Mouse (Mus musculus) liver, embryonic 12.5 days (tissue): ENCODE data around the gene Nr2c2ap. TPM values are rescaled to one million over a fixed set of nuclear protein-coding genes. Genes with fewer than 3 reads are reported as not detected.

Experiments
- ATAC-seq: fragments of 200-750 bp; cut with Nextera tagmentation; 2 replicates; pipeline ENCODE4 v1.8.0; 2017; ENCODE audit warnings: moderate number of reproducible peaks, mild to moderate bottlenecking, moderate library complexity
- H3K27ac ChIP-seq: fragments of 300-500 bp; sonication (generic); 2 replicates; pipeline ENCODE4 v1.5.1; 2016; ENCODE audit warnings: mild to moderate bottlenecking
- H3K27me3 ChIP-seq: fragments of 300-500 bp; sonication (generic); replicated peaks from 2 replicates; pipeline ENCODE4 v1.6.1; 2016; ENCODE audit warnings: mild to moderate bottlenecking, moderate library complexity
- H3K36me3 ChIP-seq: fragments of 300-500 bp; sonication (generic); 2 replicates; pipeline ENCODE4 v1.6.1; 2016; ENCODE audit warnings: mild to moderate bottlenecking, moderate library complexity
- H3K4me1 ChIP-seq: fragments of 300-500 bp; sonication (generic); 2 replicates; pipeline ENCODE4 v1.6.1; 2016
- H3K4me2 ChIP-seq: fragments of 300-500 bp; sonication (generic); 2 replicates; pipeline ENCODE4 v1.6.1; 2016; ENCODE audit warnings: mild to moderate bottlenecking, moderate library complexity
- H3K4me3 ChIP-seq: fragments of 300-500 bp; sonication (generic); 2 replicates; pipeline ENCODE4 v1.5.1; 2016; ENCODE audit warnings: mild to moderate bottlenecking, moderate library complexity
- H3K9ac ChIP-seq: fragments of 300-500 bp; sonication (generic); 2 replicates; pipeline ENCODE4 v1.6.1; 2016; ENCODE audit warnings: mild to moderate bottlenecking, moderate library complexity
- H3K9me3 ChIP-seq: fragments of 300-500 bp; sonication (generic); replicated peaks from 2 replicates; pipeline ENCODE4 v1.6.1; 2016; ENCODE audit warnings: mild to moderate bottlenecking, moderate library complexity
- WGBS: fragments of 180-500 bp; shearing (Covaris S2); methylation state at CpG from one replicate; pipeline ENCODE4 v1.1.7; 2016; ENCODE audit not compliant: insufficient replicate concordance; 5-methylcytosine and 5-hydroxymethylcytosine counted together
- polyA plus RNA-seq: library from polyadenylated mRNA; unstranded; fragments of >200 nt; fragmentation: Nextera tagmentation; extraction: Ambion mirVana; gene quantifications from 2 replicates; pipeline ENCODE4 v1.2.1, GENCODE M21; 2016

Nr2c2ap gene
- polyA plus RNA-seq, 1 experiment from 2014 or later: 33.0 TPM

DNA sequence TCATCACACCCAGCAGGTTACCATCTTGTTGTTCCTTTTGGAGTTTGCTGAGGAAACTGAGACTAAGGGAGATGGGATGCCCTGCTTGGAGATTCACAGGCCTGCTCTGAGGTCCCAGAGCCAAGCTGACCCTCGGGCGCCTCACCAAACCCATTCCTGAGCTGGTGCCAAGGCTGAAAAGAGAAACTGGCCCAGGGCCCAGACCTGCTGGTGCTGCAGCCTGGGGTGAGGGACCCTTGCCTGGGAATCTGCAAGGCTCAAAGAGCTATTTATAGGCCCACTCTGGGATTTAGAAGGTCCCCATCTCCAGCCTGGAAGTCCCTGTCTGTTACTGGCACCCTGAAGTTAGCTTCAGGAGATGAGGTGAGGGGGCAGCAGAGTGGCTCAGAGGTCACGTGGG lies 2.7 kb upstream of the Nr2c2ap start:
- peaks cover 13% of the 10 kb centered on the region for H3K36me3 ChIP-seq
- ATAC-seq: no peak
- H3K4me1 ChIP-seq: peaks cover 30% of the 10 kb centered on the region
- H3K27ac ChIP-seq: no peak overlapping the region
- H3K27me3 ChIP-seq: peaks cover 27% of the 10 kb centered on the region
- no peak overlapping the region for H3K9ac ChIP-seq
- H3K9me3 ChIP-seq: no peaks in the 10 kb centered on the region
- no peak overlapping the region for H3K4me2 ChIP-seq
- WGBS: 60% methylated on average over 3 of the region's 3 CpGs
- H3K4me3 ChIP-seq: no peak overlapping the region

GRCm38 (mm10) chr8:70129309-70129952 lies 1.7 kb upstream of the Nr2c2ap start:
- Histone ChIP-seq H3K9me3 (no peaks in the 10 kb centered on the region), H3K36me3 (peaks cover 23% of the 10 kb centered on the region), H3K27ac (no peak overlapping the region), H3K9ac (no peak overlapping the region), H3K4me2 (no peak overlapping the region), H3K27me3 (peaks cover 17% of the 10 kb centered on the region), H3K4me1 (peaks cover 40% of the 10 kb centered on the region), H3K4me3 (no peak overlapping the region)
- 66% methylated on average over 9 of the region's 9 CpGs for WGBS
- no peak for ATAC-seq

GRCm38 (mm10) chr8:70130066-70130465 lies 1.1 kb upstream of the Nr2c2ap start:
- no peak for ATAC-seq

GRCm38 (mm10) chr8:70134086-70134485 lies 3.0 kb downstream of the Nr2c2ap start:
- Histone ChIP-seq H3K4me3 (no peak overlapping the region), H3K4me2 (no peak overlapping the region), H3K27me3 (no peaks in the 10 kb centered on the region), H3K27ac (0 out of 2 replicates have a peak overlapping the region, but pooled peaks have one; percentile 0), H3K4me1 (peaks cover 59% of the 10 kb centered on the region), H3K9me3 (no peaks in the 10 kb centered on the region), H3K9ac (no peak overlapping the region), H3K36me3 (peaks cover 57% of the 10 kb centered on the region)
- WGBS: 81% methylated on average over 5 of the region's 5 CpGs
- no peak for ATAC-seq

More at GRCm38 (mm10) chr8:70130066-70130465, 1.1 kb upstream of the Nr2c2ap start:
- Histone ChIP-seq H3K27ac (no peak overlapping the region), H3K4me1 (peaks cover 47% of the 10 kb centered on the region), H3K4me3 (no peak overlapping the region), H3K4me2 (no peak overlapping the region), H3K36me3 (peaks cover 29% of the 10 kb centered on the region), H3K9ac (no peak overlapping the region), H3K27me3 (peaks cover 10% of the 10 kb centered on the region), H3K9me3 (no peaks in the 10 kb centered on the region)
- 72% methylated on average over 3 of the region's 3 CpGs for WGBS

- no peak overlapping the region for H3K4me3 ChIP-seq
- ATAC-seq: no peak
- peaks cover 55% of the 10 kb centered on the region for H3K4me1 ChIP-seq
- H3K27ac ChIP-seq: no peak overlapping the region; the same call in 1 of the 2 replicates
- no peak overlapping the region for H3K9ac ChIP-seq
- no peaks in the 10 kb centered on the region for H3K9me3 ChIP-seq
- no peaks in the 10 kb centered on the region for H3K27me3 ChIP-seq
- peaks cover 57% of the 10 kb centered on the region for H3K36me3 ChIP-seq
- no peak overlapping the region for H3K4me2 ChIP-seq
- 76% methylated on average over 9 of the region's 9 CpGs for WGBS
Measured at GRCm38 (mm10) chr8:70134931-70135330, 3.8 kb downstream of the Nr2c2ap start.

- Histone ChIP-seq H3K27me3 (no peaks in the 10 kb centered on the region), H3K9me3 (no peaks in the 10 kb centered on the region), H3K4me3 (no peak overlapping the region), H3K4me2 (no peak overlapping the region), H3K27ac (no peak overlapping the region), H3K36me3 (peaks cover 57% of the 10 kb centered on the region), H3K4me1 (peaks cover 61% of the 10 kb centered on the region), H3K9ac (no peak overlapping the region)
- 70% methylated on average over 4 of the region's 4 CpGs for WGBS
- ATAC-seq: no peak
Measured at GRCm38 (mm10) chr8:70136591-70136990, 5.5 kb downstream of the Nr2c2ap start.

GRCm38 (mm10) chr8:70137890-70138289 lies 6.8 kb downstream of the Nr2c2ap start:
- WGBS: 58% methylated on average over 4 of the region's 4 CpGs
- no peak for ATAC-seq

GRCm38 (mm10) chr8:70139026-70139857 lies 8.1 kb downstream of the Nr2c2ap start, which contains the start of the genes Rfxank, Borcs8 and Mef2b:
Gene Rfxank, minus strand, starts transcription at chr8:70139154.
Gene Borcs8, plus strand, starts transcription at chr8:70139499.
Gene Mef2b, plus strand, starts transcription at chr8:70139711.
- Histone ChIP-seq H3K4me2 (peak within 1 kb of the TSS; percentile 81), H3K27me3 (no peaks in the 10 kb centered on the region), H3K27ac (peak within 1 kb of the TSS; percentile 93), H3K4me3 (peak within 1 kb of the TSS; percentile 84), H3K4me1 (peaks cover 34% of the 10 kb centered on the region), H3K9ac (peak within 1 kb of the TSS; percentile 83), H3K9me3 (no peaks in the 10 kb centered on the region), H3K36me3 (peaks cover 62% of the 10 kb centered on the region)
- under 1% methylated on average over 46 of the region's 46 CpGs for WGBS
- ATAC-seq: peak; percentile 96

More at GRCm38 (mm10) chr8:70137890-70138289, 6.8 kb downstream of the Nr2c2ap start:
- Histone ChIP-seq H3K36me3 (peaks cover 62% of the 10 kb centered on the region), H3K9ac (peak overlapping the region; percentile 78), H3K4me1 (peaks cover 48% of the 10 kb centered on the region), H3K9me3 (no peaks in the 10 kb centered on the region), H3K27ac (peak overlapping the region; percentile 85), H3K4me2 (peak overlapping the region; percentile 81), H3K4me3 (peak overlapping the region; percentile 84), H3K27me3 (no peaks in the 10 kb centered on the region)

GRCm38 (mm10) chr8:70139981-70140380 lies 8.8 kb downstream of the Nr2c2ap start:
- H3K9me3 ChIP-seq: no peaks in the 10 kb centered on the region
- peak overlapping the region; percentile 84 for H3K4me3 ChIP-seq
- H3K9ac ChIP-seq: peak overlapping the region; percentile 83
- no peaks in the 10 kb centered on the region for H3K27me3 ChIP-seq
- 9% methylated on average over 9 of the region's 9 CpGs for WGBS
- H3K4me2 ChIP-seq: peak overlapping the region; percentile 81
- peak overlapping the region; percentile 93 for H3K27ac ChIP-seq
- H3K4me1 ChIP-seq: peaks cover 27% of the 10 kb centered on the region
- peaks cover 62% of the 10 kb centered on the region for H3K36me3 ChIP-seq
- ATAC-seq: no peak

DNA sequence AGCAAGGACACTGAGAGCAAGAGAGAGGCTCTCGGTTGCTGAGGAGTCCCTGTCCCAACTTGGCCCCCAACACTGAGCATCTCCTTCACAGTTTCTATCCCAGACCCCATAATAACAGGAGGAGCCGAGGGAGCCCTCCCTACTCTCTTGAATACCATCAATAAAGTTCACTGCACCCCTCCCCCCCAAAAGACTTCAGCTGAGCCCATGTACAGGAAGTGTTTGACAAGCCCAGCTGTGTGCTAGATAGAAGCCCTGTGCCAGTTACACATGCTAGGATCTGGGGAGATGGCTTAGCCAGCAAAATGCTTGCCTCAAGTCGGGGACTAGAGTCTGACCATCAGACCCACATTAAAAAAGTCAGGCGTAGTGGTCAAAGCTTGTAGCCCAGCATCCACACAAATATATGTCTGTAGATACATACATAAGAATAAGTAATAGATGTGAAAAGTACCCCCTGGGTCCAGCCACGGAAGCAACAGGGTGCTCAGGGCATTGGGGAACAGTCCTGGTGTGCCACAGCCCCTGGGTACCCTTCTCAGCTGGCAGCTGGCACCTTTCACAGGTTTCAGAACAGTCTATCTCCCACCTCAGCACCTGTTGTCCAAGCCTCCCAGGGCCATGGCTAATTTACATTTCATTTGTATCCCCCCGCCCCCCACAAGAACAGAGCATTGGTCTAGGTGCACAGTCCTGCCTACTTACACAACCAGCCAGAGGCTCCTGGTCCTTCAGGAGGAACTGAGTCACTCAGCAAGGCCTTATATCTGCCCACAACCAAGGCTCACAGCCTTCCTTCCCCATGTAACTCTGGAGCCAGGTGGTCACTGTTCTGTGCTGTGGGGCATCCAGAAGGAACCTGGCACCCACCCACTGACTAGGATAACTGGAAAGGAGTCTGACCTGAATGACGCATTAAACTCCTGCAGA lies 16.8 kb downstream of the Nr2c2ap start:
- Histone ChIP-seq H3K27ac (no peak overlapping the region), H3K4me3 (no peak overlapping the region), H3K4me2 (no peak overlapping the region), H3K36me3 (peaks cover 44% of the 10 kb centered on the region), H3K9me3 (no peaks in the 10 kb centered on the region), H3K9ac (no peak overlapping the region), H3K4me1 (peaks cover 22% of the 10 kb centered on the region), H3K27me3 (peaks cover 15% of the 10 kb centered on the region)
- WGBS: 67% methylated on average over 7 of the region's 7 CpGs
- no peak for ATAC-seq

DNA sequence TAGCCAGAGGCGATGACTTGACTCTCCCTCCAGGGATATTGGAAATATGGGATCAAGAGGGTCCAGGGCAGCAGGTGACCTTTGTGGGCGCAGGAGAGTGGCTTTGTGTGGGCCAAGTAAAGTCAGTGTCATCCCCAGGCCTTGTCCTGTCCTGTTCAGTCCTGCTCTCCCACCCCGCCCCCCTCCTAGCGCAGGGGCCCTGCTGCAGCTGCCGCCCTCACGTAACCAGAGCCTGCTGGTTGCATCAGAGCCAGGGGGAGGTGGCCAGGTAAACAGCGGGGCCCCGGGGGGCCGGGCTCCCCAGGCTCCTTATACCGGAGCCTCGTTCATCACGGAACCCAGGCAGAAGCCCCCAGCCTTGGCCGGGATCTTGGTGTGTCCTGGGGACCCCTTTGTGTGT lies 19.0 kb downstream of the Nr2c2ap start:
- no peak overlapping the region for H3K27ac ChIP-seq
- H3K4me1 ChIP-seq: peaks cover 23% of the 10 kb centered on the region
- peak overlapping the region; percentile 34 for H3K4me2 ChIP-seq
- ATAC-seq: peak; percentile 36; the same call in 1 of the 2 replicates
- peaks cover 30% of the 10 kb centered on the region for H3K27me3 ChIP-seq
- H3K9ac ChIP-seq: no peak overlapping the region; the same call in 1 of the 2 replicates
- no peaks in the 10 kb centered on the region for H3K9me3 ChIP-seq
- H3K4me3 ChIP-seq: 0 out of 2 replicates have a peak overlapping the region, but pooled peaks have one; percentile 1
- 22% methylated on average over 13 of the region's 13 CpGs for WGBS
- peaks cover 22% of the 10 kb centered on the region for H3K36me3 ChIP-seq
